Mouse (Mus musculus) intestine, postnatal 0 days (tissue): ENCODE results near the gene Efna5. TPM values are rescaled to one million over a fixed set of nuclear protein-coding genes. Genes with fewer than 3 reads are reported as not detected.

Experiments
- ATAC-seq: fragments of 200-750 bp; cut with Nextera tagmentation; 2 replicates; pipeline ENCODE4 v1.8.0; 2017; ENCODE audit warnings: mild to moderate bottlenecking, moderate TSS enrichment, moderate library complexity
- H3K27ac ChIP-seq: fragments of 300-500 bp; sonication (generic); 2 replicates; pipeline ENCODE4 v1.5.1; 2014; ENCODE audit warnings: mild to moderate bottlenecking, low read depth, low read length, moderate library complexity
- H3K27me3 ChIP-seq: fragments of 300-500 bp; sonication (generic); replicated peaks from 2 replicates; pipeline ENCODE4 v1.6.1; 2014; ENCODE audit warnings: low read length, mixed read lengths; ENCODE audit not compliant: control insufficient read depth, insufficient read depth
- H3K36me3 ChIP-seq: fragments of 300-500 bp; sonication (generic); 2 replicates; pipeline ENCODE4 v1.6.1; 2014; ENCODE audit warnings: mild to moderate bottlenecking, moderate library complexity; ENCODE audit not compliant: control insufficient read depth, insufficient read depth
- H3K4me1 ChIP-seq: fragments of 300-500 bp; sonication (generic); replicated peaks from 2 replicates; pipeline ENCODE4 v1.6.1; 2014; ENCODE audit warnings: antibody characterized with exemption, low read length, mixed read lengths; ENCODE audit not compliant: control insufficient read depth, insufficient read depth
- H3K4me2 ChIP-seq: fragments of 300-500 bp; sonication (generic); replicated peaks from 2 replicates; pipeline ENCODE4 v1.6.1; 2014; ENCODE audit warnings: low read depth, mild to moderate bottlenecking, moderate library complexity
- H3K4me3 ChIP-seq: fragments of 300-500 bp; sonication (generic); 2 replicates; pipeline ENCODE4 v1.5.1; 2014; ENCODE audit warnings: low read depth, low read length
- H3K9ac ChIP-seq: fragments of 300-500 bp; sonication (generic); 2 replicates; pipeline ENCODE4 v1.6.1; 2014; ENCODE audit warnings: mild to moderate bottlenecking, low read depth, low read length
- H3K9me3 ChIP-seq: fragments of 300-500 bp; sonication (generic); 2 replicates; pipeline ENCODE4 v1.6.1; 2016; ENCODE audit warnings: mixed run types; ENCODE audit not compliant: control insufficient read depth
- CTCF ChIP-seq: sonication (generic); IDR thresholded peaks from 2 replicates; pipeline ENCODE4 v1.5.1; 2016; ENCODE audit warnings: low read depth, mild to moderate bottlenecking, control low read depth, antibody characterized with exemption, moderate library complexity
- WGBS: fragments of 180-500 bp; shearing (Covaris S2); extraction: QIAGEN DNeasy Blood & Tissue Kit; methylation state at CpG from one replicate; pipeline ENCODE4 v1.1.7; 2014; 5-methylcytosine and 5-hydroxymethylcytosine counted together
- polyA plus RNA-seq: library from polyadenylated mRNA; unstranded; fragments of >200 nt; fragmentation: Nextera tagmentation; extraction: Ambion mirVana; gene quantifications from 2 replicates; pipeline ENCODE4 v1.2.1, GENCODE M21; 2015

The Efna5 gene
- polyA plus RNA-seq, 1 experiment from 2014 or later = 8.6 TPM

GRCm38 (mm10) chr17:62717426-62718131 lies 163.5 kb downstream of the Efna5 start:
- Histone ChIP-seq H3K9me3 (no peaks in the 10 kb centered on the region), H3K27ac (no peak overlapping the region), H3K27me3 (no peaks in the 10 kb centered on the region), H3K36me3 (no peaks in the 10 kb centered on the region), H3K4me2 (no peak overlapping the region), H3K4me3 (no peak overlapping the region), H3K9ac (no peak overlapping the region), H3K4me1 (no peaks in the 10 kb centered on the region)
- TF ChIP-seq CTCF = no peak
- no peak for ATAC-seq
- 66% methylated on average over 12 of the region's 12 CpGs for WGBS

GRCm38 (mm10) chr17:62713455-62713854 lies 167.7 kb downstream of the Efna5 start:
- no peaks in the 10 kb centered on the region for H3K4me1 ChIP-seq
- ATAC-seq = no peak

GRCm38 (mm10) chr17:62706418-62706817 lies 174.7 kb downstream of the Efna5 start:
- no peak for ATAC-seq
- H3K4me3 ChIP-seq = no peak overlapping the region
- WGBS = 73% methylated on average over 6 of the region's 6 CpGs
- no peak overlapping the region for H3K27ac ChIP-seq
- no peaks in the 10 kb centered on the region for H3K36me3 ChIP-seq
- H3K4me2 ChIP-seq = no peak overlapping the region
- no peaks in the 10 kb centered on the region for H3K27me3 ChIP-seq
- H3K9me3 ChIP-seq = 0 out of 2 replicates have a peak, but pooled peaks cover 3% of the 10 kb centered on the region
- no peak for TF ChIP-seq CTCF
- no peak overlapping the region for H3K9ac ChIP-seq
- H3K4me1 ChIP-seq = no peaks in the 10 kb centered on the region

More at GRCm38 (mm10) chr17:62713455-62713854, 167.7 kb downstream of the Efna5 start:
- no peak overlapping the region for H3K4me3 ChIP-seq
- H3K4me2 ChIP-seq = no peak overlapping the region
- TF ChIP-seq CTCF = no peak
- WGBS = 43% methylated on average over 3 of the region's 3 CpGs
- H3K27ac ChIP-seq = no peak overlapping the region
- no peaks in the 10 kb centered on the region for H3K9me3 ChIP-seq
- H3K9ac ChIP-seq = no peak overlapping the region
- no peaks in the 10 kb centered on the region for H3K27me3 ChIP-seq
- no peaks in the 10 kb centered on the region for H3K36me3 ChIP-seq

- Histone ChIP-seq H3K9ac (no peak overlapping the region), H3K36me3 (no peaks in the 10 kb centered on the region), H3K27ac (no peak overlapping the region), H3K4me2 (no peak overlapping the region), H3K4me1 (no peaks in the 10 kb centered on the region), H3K9me3 (0 out of 2 replicates have a peak, but pooled peaks cover 3% of the 10 kb centered on the region), H3K4me3 (no peak overlapping the region), H3K27me3 (no peaks in the 10 kb centered on the region)
- TF ChIP-seq CTCF = no peak
- ATAC-seq = no peak
- 81% methylated on average over 9 of the region's 9 CpGs for WGBS
Observed at GRCm38 (mm10) chr17:62702020-62702814, 178.9 kb downstream of the Efna5 start.

GRCm38 (mm10) chr17:62700791-62701602 lies 180.1 kb downstream of the Efna5 start:
- Histone ChIP-seq H3K9ac (no peak overlapping the region), H3K27ac (no peak overlapping the region), H3K4me1 (no peaks in the 10 kb centered on the region), H3K9me3 (0 out of 2 replicates have a peak, but pooled peaks cover 3% of the 10 kb centered on the region), H3K4me2 (no peak overlapping the region), H3K27me3 (no peaks in the 10 kb centered on the region), H3K36me3 (no peaks in the 10 kb centered on the region), H3K4me3 (no peak overlapping the region)
- whole genome bisulfite sequencing = 63% methylated on average over 9 of the region's 9 CpGs
- no peak for ATAC-seq
- no peak for TF ChIP-seq CTCF
